Mouse (Mus musculus) kidney, postnatal 4 days (tissue): ENCODE data around the gene Apol11a.
A peak's percentile ranks its signal among the peaks of the same experiment; 100 is the strongest.
"Not testable (repeated sequence)": the region's sequence is repeated elsewhere in the genome, so short reads cannot be mapped to it uniquely, and the experiment has no call there.

Experiments
- DNase-seq, 2 experiments: peaks; one replicate each; pipeline ENCODE4 v3.0.0; 2021; ENCODE audit warnings: mixed read lengths in 2 of 2

Gene Apol11a

GRCm38 (mm10) chr15:77507966-77508365 is at the start of gene Apol11a:
Gene Apol11a, plus strand, starts transcription at chr15:77508271.
- not testable (repeated sequence) for DNase-seq

- DNase-seq = not testable (repeated sequence)
These were observed 33.2 kb upstream of the Apol11a start for GRCm38 (mm10) chr15:77474699-77475390.

GRCm38 (mm10) chr15:77476693-77477092 is 31.4 kb upstream of the Apol11a start, which contains the start of gene Apol10a:
Gene Apol10a, plus strand, starts transcription at chr15:77477047.
- not testable (repeated sequence) for DNase-seq

- peak in 1 of 2 experiments; percentile 13 for DNase-seq
These were observed 25.8 kb upstream of the Apol11a start for GRCm38 (mm10) chr15:77482140-77482794.

DNA sequence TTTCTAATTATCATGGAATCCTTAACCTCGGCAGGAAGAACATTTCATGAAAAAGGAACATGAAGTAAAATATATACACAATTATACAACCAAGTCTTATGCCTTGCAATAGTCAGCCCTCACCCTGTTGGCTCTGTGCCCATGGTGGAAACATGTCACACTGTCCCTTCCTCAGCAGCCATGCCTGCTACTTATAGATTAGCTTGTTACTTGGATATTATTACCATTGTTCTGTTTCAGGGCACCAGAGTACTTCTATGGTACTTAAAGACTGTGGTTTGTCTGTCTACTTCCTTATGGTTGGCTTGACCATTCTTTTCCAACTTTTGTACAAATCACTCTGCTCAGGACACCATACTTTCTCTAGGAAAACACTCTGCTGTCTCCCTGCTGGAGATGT is 14.9 kb upstream of the Apol11a start:
- not testable (repeated sequence) for DNase-seq

GRCm38 (mm10) chr15:77494694-77495093 is 13.4 kb upstream of the Apol11a start:
- DNase-seq = not testable (repeated sequence)

DNA sequence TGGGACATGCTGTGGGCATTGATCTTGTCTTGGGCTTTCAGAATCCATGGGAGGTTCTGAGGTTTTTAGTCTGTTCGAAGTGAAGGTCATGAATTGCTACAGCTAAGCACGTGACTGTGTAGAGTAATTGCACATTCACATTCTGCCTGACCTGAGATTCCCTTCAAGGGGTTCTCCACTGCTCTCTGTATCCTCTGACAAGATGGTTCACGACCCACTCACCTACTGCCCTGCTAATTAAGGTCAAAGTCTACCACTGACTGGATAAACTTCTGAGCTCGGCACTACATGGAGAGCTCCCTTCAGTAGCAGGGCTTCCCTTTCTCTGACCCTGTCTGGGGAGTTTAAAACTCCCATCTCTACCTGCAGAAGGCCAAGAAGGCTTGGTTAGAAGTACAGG is 12.5 kb downstream of the Apol11a start:
- DNase-seq = not testable (repeated sequence)

- peak; percentile 83 to 87 for DNase-seq
These were observed 15.2 kb downstream of the Apol11a start for GRCm38 (mm10) chr15:77523186-77523843.

DNA sequence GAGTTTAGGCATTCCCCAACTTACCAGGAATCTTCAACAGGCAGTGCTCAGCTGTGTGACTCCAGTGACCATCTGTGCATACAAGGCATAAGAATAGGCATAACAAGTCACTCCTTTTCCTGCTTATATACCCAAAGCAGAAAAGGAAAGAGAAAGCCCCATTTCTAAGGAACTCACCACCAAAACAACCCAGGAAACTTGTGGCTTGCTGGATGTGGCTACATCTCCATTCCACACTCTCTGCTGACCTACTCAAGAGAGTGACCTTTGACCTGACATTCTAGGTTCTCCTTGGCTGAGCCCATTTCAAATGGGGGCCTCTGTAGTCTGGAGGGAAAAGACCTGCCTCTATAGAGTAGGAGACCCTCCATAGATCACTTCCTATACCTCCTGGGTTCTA is 25.1 kb downstream of the Apol11a start, which contains the start of gene Apol7c:
TSS of gene Apol7c (minus strand) at position 101 of the 400 bp plus-strand sequence.
- no peak for DNase-seq

- not testable (repeated sequence) for DNase-seq
These were observed 31.1 kb downstream of the Apol11a start for GRCm38 (mm10) chr15:77539221-77539620.

DNA sequence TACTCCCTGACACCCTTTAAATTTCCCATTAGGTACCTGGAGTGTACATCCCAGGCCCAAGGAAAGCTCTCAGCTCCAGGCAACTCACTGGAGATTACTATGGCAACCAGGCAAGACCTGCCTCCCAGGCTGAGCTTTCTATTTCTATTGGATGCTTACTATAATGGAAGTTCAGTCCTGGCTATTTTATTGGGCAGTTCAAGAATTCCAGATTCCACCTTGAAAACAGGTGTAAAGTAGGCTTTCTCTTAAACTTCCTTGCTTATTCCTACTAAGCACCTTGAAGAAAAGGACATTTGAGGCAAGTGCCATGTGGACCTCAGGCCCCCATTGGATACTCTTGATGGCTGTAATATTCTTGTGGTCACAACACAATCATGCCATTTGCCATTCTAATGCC is 53.7 kb downstream of the Apol11a start, which contains the start of gene 1700025B11Rik:
TSS of gene 1700025B11Rik (minus strand) at position 101 of the 400 bp plus-strand sequence.
- DNase-seq = no peak

GRCm38 (mm10) chr15:77563219-77563618 is 55.1 kb downstream of the Apol11a start:
- no peak for DNase-seq
